Mouse (Mus musculus): ENCODE data around the gene Slbp. TPM values are rescaled to one million over a fixed set of nuclear protein-coding genes. Genes with fewer than 3 reads are reported as not detected.
A peak's percentile ranks its signal among the peaks of the same experiment; 100 is the strongest.

Slbp gene
- polyA plus RNA-seq, 1 experiment from 2014 or later: 335 TPM

DNA sequence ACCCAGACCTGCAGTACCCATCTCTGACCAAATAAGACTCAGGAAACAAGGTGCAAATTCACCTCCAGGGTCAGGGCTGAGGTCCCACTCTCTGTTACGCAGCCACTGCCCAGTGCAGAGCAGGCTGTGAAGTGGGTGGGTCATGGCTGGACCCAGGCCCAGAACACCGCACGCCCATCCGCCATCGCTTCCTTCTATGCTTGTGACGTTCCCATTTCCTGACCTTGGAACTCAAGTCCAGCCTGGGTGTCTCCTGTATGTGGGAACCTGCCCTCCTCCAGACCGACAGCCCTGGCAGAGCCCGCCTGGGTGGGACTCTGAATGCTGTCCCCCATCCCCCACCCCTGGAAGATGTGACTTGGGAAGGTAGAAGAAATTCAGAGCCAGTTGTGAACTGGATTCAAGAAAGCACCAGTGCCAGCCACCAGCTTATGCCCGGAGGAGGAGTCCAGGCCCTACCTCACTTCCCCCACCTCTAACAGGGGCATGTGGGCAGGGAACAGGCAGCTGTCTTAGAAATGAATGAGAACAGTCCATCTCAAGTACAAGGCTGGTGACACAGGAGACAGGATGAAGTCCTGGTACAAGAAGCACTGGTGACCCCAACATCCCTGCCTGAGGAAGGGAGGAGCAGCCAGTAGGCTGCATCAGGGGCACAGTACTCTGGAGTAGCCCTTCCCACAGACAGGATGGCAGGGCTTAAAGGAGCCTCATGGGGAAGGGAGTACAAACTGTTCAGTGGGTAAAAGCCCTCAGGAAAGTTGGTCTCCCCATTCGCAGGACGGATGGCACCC is 37.7 kb upstream of the Slbp start:
- H3K9me3 ChIP-seq: no peaks in the 10 kb centered on the region
- peak overlapping the region; percentile 36; the same call in 1 of the 2 replicates for H3K4me3 ChIP-seq
- peaks cover 100% of the 10 kb centered on the region for H3K27me3 ChIP-seq (ENCODE audit: poor library complexity, severe bottlenecking)
- no peaks in the 10 kb centered on the region for H3K36me3 ChIP-seq (replicated peaks)
- peak; percentile 21 for DNase-seq (ENCODE audit: extremely low spot score, low spot score)
- WGBS: 85% methylated on average over 11 of the region's 11 CpGs
- peak overlapping the region; percentile 91 for H3K27ac ChIP-seq
- H3K4me1 ChIP-seq: peaks cover 68% of the 10 kb centered on the region

GRCm38 (mm10) chr5:33689221-33689844 is 37.0 kb upstream of the Slbp start:
- peak; percentile 54 for DNase-seq (ENCODE audit: extremely low spot score, low spot score)
- 24% methylated on average over 20 of the region's 20 CpGs for WGBS
- Histone ChIP-seq H3K4me1 (peaks cover 68% of the 10 kb centered on the region), H3K4me3 (peak overlapping the region; percentile 36), H3K27ac (peak overlapping the region; percentile 91), H3K27me3 (ENCODE audit: poor library complexity, severe bottlenecking) (peaks cover 99% of the 10 kb centered on the region), H3K9me3 (no peaks in the 10 kb centered on the region), H3K36me3 (replicated peaks) (no peaks in the 10 kb centered on the region)

DNA sequence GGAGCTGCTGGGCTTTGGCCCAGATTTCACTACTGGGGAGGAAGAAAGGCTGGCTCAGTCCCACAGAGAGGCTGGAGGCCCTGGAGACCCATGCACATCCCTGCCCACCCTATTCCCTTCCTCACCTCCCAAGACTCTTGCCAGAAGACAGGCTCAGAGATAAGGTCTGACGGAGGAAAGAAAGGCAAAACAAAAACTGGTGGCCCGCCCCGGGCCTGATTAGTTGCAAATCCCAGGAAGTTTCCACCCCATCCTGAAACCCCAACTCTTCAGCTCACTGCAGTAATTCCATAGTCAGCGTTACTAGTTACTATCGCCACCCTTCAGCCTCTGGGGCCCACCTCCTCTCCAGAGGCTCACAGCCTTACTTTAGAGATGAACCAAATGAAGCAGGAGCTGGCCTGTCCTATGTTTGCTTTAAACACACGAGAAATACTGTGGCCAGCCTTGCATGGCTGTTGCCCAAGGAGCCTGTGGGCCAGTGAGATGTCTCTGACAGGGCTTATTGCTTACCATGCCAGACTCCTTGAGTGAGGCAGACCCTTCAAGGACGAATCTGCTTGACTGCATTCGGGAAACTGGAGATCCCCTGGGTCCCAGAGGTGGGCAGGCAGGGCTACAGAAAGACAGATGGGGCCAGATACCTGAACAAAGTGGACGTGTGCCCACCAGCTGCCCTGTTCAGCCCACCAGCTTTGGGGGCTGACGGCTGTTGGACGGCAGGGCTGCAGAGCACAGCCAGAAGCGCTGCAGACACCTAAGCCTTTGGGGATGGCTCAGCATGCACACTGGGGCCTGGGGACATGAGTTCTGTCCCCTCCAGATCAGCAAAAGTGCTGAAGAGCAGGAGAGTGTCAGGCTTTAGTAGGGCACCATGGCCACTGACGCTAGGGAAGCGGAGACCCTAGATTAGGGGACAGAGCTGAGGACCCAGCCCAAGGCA is 36.2 kb upstream of the Slbp start:
- peak; percentile 20 for DNase-seq (ENCODE audit: extremely low spot score, low spot score)
- 68% methylated on average over 14 of the region's 14 CpGs for WGBS
- peaks cover 91% of the 10 kb centered on the region for H3K27me3 ChIP-seq (ENCODE audit: poor library complexity, severe bottlenecking)

DNA sequence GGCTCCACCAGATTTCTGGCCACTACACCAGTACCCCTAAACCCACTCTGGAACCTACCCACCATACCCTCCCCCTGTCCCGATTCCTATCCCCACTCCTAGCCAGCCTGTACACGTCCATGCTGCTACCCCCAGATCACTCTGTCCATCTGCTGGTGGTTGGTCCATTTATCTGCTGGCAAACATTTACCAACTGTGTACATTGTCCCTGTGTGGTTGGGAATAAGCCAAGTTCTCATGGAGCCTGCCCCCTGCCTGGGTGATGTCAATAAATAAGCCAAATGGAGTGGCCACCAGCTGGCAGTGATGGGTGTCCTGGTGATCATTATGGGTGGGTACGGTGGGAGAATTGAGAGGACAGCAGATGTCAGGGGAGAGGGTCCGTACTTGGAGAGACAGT is 34.8 kb upstream of the Slbp start:
- Histone ChIP-seq H3K4me1 (peaks cover 57% of the 10 kb centered on the region), H3K36me3 (replicated peaks) (no peaks in the 10 kb centered on the region), H3K27me3 (ENCODE audit: poor library complexity, severe bottlenecking) (peaks cover 86% of the 10 kb centered on the region), H3K4me3 (no peak overlapping the region), H3K27ac (no peak overlapping the region), H3K9me3 (no peaks in the 10 kb centered on the region)
- DNase-seq (ENCODE audit: extremely low spot score, low spot score): no peak
- 93% methylated on average over 4 of the region's 4 CpGs for WGBS

More for the DNA sequence above, 36.2 kb upstream of the Slbp start:
- Histone ChIP-seq H3K36me3 (replicated peaks) (no peaks in the 10 kb centered on the region), H3K9me3 (no peaks in the 10 kb centered on the region), H3K4me3 (peak overlapping the region; percentile 36; the same call in 1 of the 2 replicates), H3K27ac (peak overlapping the region; percentile 91), H3K4me1 (peaks cover 68% of the 10 kb centered on the region)

- Histone ChIP-seq H3K4me1 (peaks cover 43% of the 10 kb centered on the region), H3K4me3 (no peak overlapping the region), H3K9me3 (no peaks in the 10 kb centered on the region), H3K27me3 (ENCODE audit: poor library complexity, severe bottlenecking) (peaks cover 64% of the 10 kb centered on the region), H3K27ac (peak overlapping the region; percentile 9; the same call in 1 of the 2 replicates), H3K36me3 (replicated peaks) (no peaks in the 10 kb centered on the region)
- WGBS: 94% methylated on average over 4 of the region's 4 CpGs
- no peak for DNase-seq (ENCODE audit: extremely low spot score, low spot score)
Observed at GRCm38 (mm10) chr5:33684932-33685331, 32.6 kb upstream of the Slbp start.

GRCm38 (mm10) chr5:33683897-33684652 is 31.7 kb upstream of the Slbp start:
- Histone ChIP-seq H3K4me1 (peaks cover 35% of the 10 kb centered on the region), H3K27me3 (ENCODE audit: poor library complexity, severe bottlenecking) (peaks cover 56% of the 10 kb centered on the region), H3K36me3 (replicated peaks) (no peaks in the 10 kb centered on the region), H3K4me3 (no peak overlapping the region), H3K9me3 (no peaks in the 10 kb centered on the region), H3K27ac (peak overlapping the region; percentile 9; the same call in 1 of the 2 replicates)
- WGBS: 48% methylated on average over 7 of the region's 7 CpGs
- peak; percentile 62 for DNase-seq (ENCODE audit: extremely low spot score, low spot score)

DNA sequence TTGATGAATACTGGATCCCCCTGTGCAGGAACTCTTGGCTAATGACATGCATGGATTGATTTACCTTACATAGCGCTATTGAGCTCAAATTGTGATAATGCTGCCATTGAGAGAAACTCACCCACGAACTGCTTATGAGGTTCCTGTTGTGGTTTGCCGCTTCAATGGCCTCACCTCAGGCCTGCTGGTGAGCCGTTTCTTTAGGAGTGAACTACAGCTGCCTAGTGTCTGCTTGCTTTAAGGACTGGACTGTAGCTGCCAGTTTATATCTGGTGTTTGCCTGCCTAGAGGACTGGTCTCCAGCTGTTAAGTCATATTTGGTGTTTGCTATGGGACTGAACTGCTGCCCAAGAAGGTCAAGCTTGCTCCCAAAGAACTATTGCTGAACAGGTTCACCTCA is 30.6 kb upstream of the Slbp start:
- peaks cover 24% of the 10 kb centered on the region for H3K4me1 ChIP-seq
- peaks cover 45% of the 10 kb centered on the region for H3K27me3 ChIP-seq (ENCODE audit: poor library complexity, severe bottlenecking)
- no peak overlapping the region for H3K27ac ChIP-seq
- no peak overlapping the region for H3K4me3 ChIP-seq
- no peaks in the 10 kb centered on the region for H3K36me3 ChIP-seq (replicated peaks)
- no peak for DNase-seq (ENCODE audit: extremely low spot score, low spot score)
- H3K9me3 ChIP-seq: no peaks in the 10 kb centered on the region
- WGBS: 82% methylated on average over 4 of the region's 4 CpGs

- WGBS: 83% methylated on average over 15 of the region's 15 CpGs
- no peak for DNase-seq (ENCODE audit: extremely low spot score, low spot score)
- peaks cover 23% of the 10 kb centered on the region for H3K4me1 ChIP-seq
- no peaks in the 10 kb centered on the region for H3K9me3 ChIP-seq
- 0 out of 2 replicates have a peak overlapping the region, but pooled peaks have one; percentile 6 for H3K27ac ChIP-seq
- no peak overlapping the region for H3K4me3 ChIP-seq
- peaks cover 33% of the 10 kb centered on the region for H3K27me3 ChIP-seq (ENCODE audit: poor library complexity, severe bottlenecking)
- H3K36me3 ChIP-seq (replicated peaks): no peaks in the 10 kb centered on the region
Observed at GRCm38 (mm10) chr5:33681611-33682388, 29.4 kb upstream of the Slbp start.

- H3K9me3 ChIP-seq: no peaks in the 10 kb centered on the region
- 58% methylated on average over 3 of the region's 3 CpGs for WGBS
- 0 out of 2 replicates have a peak overlapping the region, but pooled peaks have one; percentile 6 for H3K27ac ChIP-seq
- H3K4me3 ChIP-seq: no peak overlapping the region
- H3K36me3 ChIP-seq (replicated peaks): no peaks in the 10 kb centered on the region
- no peak for DNase-seq (ENCODE audit: extremely low spot score, low spot score)
- peaks cover 23% of the 10 kb centered on the region for H3K4me1 ChIP-seq
- H3K27me3 ChIP-seq (ENCODE audit: poor library complexity, severe bottlenecking): peaks cover 25% of the 10 kb centered on the region
Observed at GRCm38 (mm10) chr5:33681044-33681443, 28.7 kb upstream of the Slbp start.

GRCm38 (mm10) chr5:33678244-33678643 is 25.9 kb upstream of the Slbp start:
- no peaks in the 10 kb centered on the region for H3K9me3 ChIP-seq
- H3K27me3 ChIP-seq (ENCODE audit: poor library complexity, severe bottlenecking): peaks cover 9% of the 10 kb centered on the region
- WGBS: 87% methylated on average over 5 of the region's 5 CpGs
- DNase-seq (ENCODE audit: extremely low spot score, low spot score): no peak
- H3K27ac ChIP-seq: no peak overlapping the region
- H3K4me3 ChIP-seq: no peak overlapping the region
- peaks cover 6% of the 10 kb centered on the region for H3K36me3 ChIP-seq (replicated peaks)
- peaks cover 21% of the 10 kb centered on the region for H3K4me1 ChIP-seq

DNA sequence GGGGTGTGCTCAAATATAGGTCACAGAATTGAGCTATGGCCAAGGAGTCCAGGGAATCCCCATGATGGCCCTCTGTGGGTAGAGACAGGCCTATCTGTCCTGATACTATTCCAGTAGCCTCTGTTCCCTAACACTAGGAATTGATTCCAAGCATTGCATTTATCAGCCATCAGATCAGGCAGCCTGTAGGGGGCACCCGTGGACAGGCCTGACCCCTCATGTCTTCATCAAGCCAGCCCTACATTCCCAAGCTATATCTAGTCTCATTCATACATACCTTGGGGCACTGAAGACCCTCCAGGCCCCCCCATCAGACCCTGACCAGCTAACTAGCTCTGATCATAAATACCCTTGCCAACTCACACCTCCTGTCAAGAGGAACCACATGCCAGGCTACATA is 23.6 kb upstream of the Slbp start:
- H3K4me3 ChIP-seq: no peak overlapping the region
- H3K4me1 ChIP-seq: peaks cover 22% of the 10 kb centered on the region
- H3K9me3 ChIP-seq: no peaks in the 10 kb centered on the region
- peaks cover 28% of the 10 kb centered on the region for H3K36me3 ChIP-seq (replicated peaks)
- H3K27me3 ChIP-seq (ENCODE audit: poor library complexity, severe bottlenecking): no peaks in the 10 kb centered on the region
- 4% methylated on average over 1 of the region's 1 CpGs for WGBS
- peak; percentile 71 for DNase-seq (ENCODE audit: extremely low spot score, low spot score)
- no peak overlapping the region for H3K27ac ChIP-seq
